Mouse (Mus musculus) G1E (cell line): Measurements from ENCODE around the gene Fshr.

ENCODE experiments used
- CTCF ChIP-seq: IDR thresholded peaks from 2 replicates; pipeline ENCODE4 v1.5.1; 2012; ENCODE audit warnings: low read depth, low read length, inconsistent platforms, mixed read lengths
- GATA1 ChIP-seq: IDR thresholded peaks from 2 replicates; pipeline ENCODE4 v1.6.1; 2012; ENCODE audit warnings: borderline replicate concordance, low read length, inconsistent platforms, mixed read lengths
- GATA2 ChIP-seq: IDR thresholded peaks from 2 replicates; pipeline ENCODE4 v1.6.1; 2012; ENCODE audit warnings: low read depth, low read length, inconsistent platforms, borderline replicate concordance
- POLR2AphosphoS5 ChIP-seq: IDR thresholded peaks from 2 replicates; pipeline ENCODE4 v1.6.1; 2012; ENCODE audit warnings: low read depth, low read length, inconsistent platforms; ENCODE audit not compliant: insufficient replicate concordance
- TAL1 ChIP-seq: conservative IDR thresholded peaks from 2 replicates; pipeline ENCODE4 v1.6.1; 2012; ENCODE audit warnings: low read depth, low read length, inconsistent platforms, mixed read lengths

- TF ChIP-seq CTCF (no peak), GATA1 (no peak), POLR2AphosphoS5 (no peak), TAL1 (no peak), GATA2 (no peak)
These were observed at the start of gene Fshr for GRCm38 (mm10) chr17:89200575-89200974.
